Mouse (Mus musculus) heart, embryonic 12.5 days (tissue): ENCODE data around the gene Dctn2. TPM values are rescaled to one million over a fixed set of nuclear protein-coding genes. Genes with fewer than 3 reads are reported as not detected.

Source experiments
- ATAC-seq: fragments of 200-750 bp; cut with Nextera tagmentation; 2 replicates; pipeline ENCODE4 v1.8.0; 2017; ENCODE audit warnings: moderate TSS enrichment, moderate library complexity; ENCODE audit not compliant: insufficient number of reproducible peaks, low FRiP score
- H3K27ac ChIP-seq: fragments of 300-500 bp; sonication (generic); 2 replicates; pipeline ENCODE4 v1.5.1; 2016; ENCODE audit warnings: mild to moderate bottlenecking, moderate library complexity; ENCODE audit not compliant: poor library complexity, severe bottlenecking
- H3K27me3 ChIP-seq: fragments of 300-500 bp; sonication (generic); replicated peaks from 2 replicates; pipeline ENCODE4 v1.6.1; 2016; ENCODE audit warnings: mild to moderate bottlenecking, moderate library complexity
- H3K36me3 ChIP-seq: fragments of 300-500 bp; sonication (generic); 2 replicates; pipeline ENCODE4 v1.6.1; 2016; ENCODE audit warnings: mild to moderate bottlenecking, moderate library complexity
- H3K4me1 ChIP-seq: fragments of 300-500 bp; sonication (generic); replicated peaks from 2 replicates; pipeline ENCODE4 v1.6.1; 2016; ENCODE audit warnings: mild to moderate bottlenecking
- H3K4me2 ChIP-seq: fragments of 300-500 bp; sonication (generic); 2 replicates; pipeline ENCODE4 v1.6.1; 2016; ENCODE audit warnings: mild to moderate bottlenecking, moderate library complexity
- H3K4me3 ChIP-seq: fragments of 300-500 bp; sonication (generic); 2 replicates; pipeline ENCODE4 v1.5.1; 2016; ENCODE audit warnings: mild to moderate bottlenecking
- H3K9ac ChIP-seq: fragments of 300-500 bp; sonication (generic); 2 replicates; pipeline ENCODE4 v1.6.1; 2016; ENCODE audit warnings: mild to moderate bottlenecking, moderate library complexity
- H3K9me3 ChIP-seq: fragments of 300-500 bp; sonication (generic); replicated peaks from 2 replicates; pipeline ENCODE4 v1.6.1; 2016; ENCODE audit warnings: mild to moderate bottlenecking, moderate library complexity
- WGBS: fragments of 180-500 bp; shearing (Covaris S2); methylation state at CpG from one replicate; pipeline ENCODE4 v1.1.7; 2016; 5-methylcytosine and 5-hydroxymethylcytosine counted together
- polyA plus RNA-seq: library from polyadenylated mRNA; unstranded; fragments of >200 nt; fragmentation: Nextera tagmentation; extraction: Ambion mirVana; gene quantifications from 2 replicates; pipeline ENCODE4 v1.2.1, GENCODE M21; 2016

The Dctn2 gene
- polyA plus RNA-seq, 1 experiment from 2014 or later, result 136 TPM

DNA sequence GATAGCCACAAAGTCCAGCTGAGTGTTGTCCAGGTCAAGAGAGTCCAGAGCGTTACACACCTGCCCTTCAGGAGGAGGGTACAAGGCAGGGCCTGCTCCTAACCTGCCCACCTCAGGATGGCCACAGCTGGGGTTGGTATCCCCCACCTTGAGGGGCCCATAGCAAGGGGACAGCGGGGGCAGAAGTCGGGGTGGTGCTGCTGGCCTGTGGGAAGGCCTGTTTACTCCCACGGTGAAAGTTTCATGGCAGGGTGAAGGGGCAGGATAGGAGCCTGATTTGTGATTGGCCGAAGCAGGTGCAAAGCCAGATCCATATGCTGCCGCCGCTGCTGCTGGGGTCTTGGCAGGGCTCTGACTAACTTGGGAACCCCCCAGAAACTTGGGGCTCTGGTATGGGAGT, 64.0 kb downstream of the Dctn2 start:
- 75% methylated on average over 7 of the region's 7 CpGs for WGBS
- H3K9ac ChIP-seq, result no peak overlapping the region
- H3K4me1 ChIP-seq, result peaks cover 15% of the 10 kb centered on the region
- no peak for ATAC-seq
- H3K4me3 ChIP-seq, result no peak overlapping the region
- H3K36me3 ChIP-seq, result no peaks in the 10 kb centered on the region
- H3K27ac ChIP-seq, result no peak overlapping the region
- no peaks in the 10 kb centered on the region for H3K9me3 ChIP-seq
- no peak overlapping the region for H3K4me2 ChIP-seq
- peaks cover 74% of the 10 kb centered on the region for H3K27me3 ChIP-seq

Other genes with a start within 250 kb of the Dctn2 start
- gene Tsfm, start 235.5 kb upstream of the Dctn2 start, polyA plus RNA-seq, result 99.2 and 99.4 TPM in 2 replicates
- gene Mettl1, start 225.0 kb upstream of the Dctn2 start, polyA plus RNA-seq, result 37.0 and 37.1 TPM in 2 replicates
- gene Eef1akmt3, start 224.9 kb upstream of the Dctn2 start, polyA plus RNA-seq, result 0.14 and 0.18 TPM in 2 replicates
- gene Cyp27b1, start 218.1 kb upstream of the Dctn2 start, polyA plus RNA-seq, result 0.18 TPM in 1 of 2 replicates, not detected in the other
- gene March9, start 206.2 kb upstream of the Dctn2 start, polyA plus RNA-seq, result 0.10 and 0.28 TPM in 2 replicates
- gene Cdk4, start 202.8 kb upstream of the Dctn2 start, polyA plus RNA-seq, result 1,080 and 1,140 TPM in 2 replicates
- 119 and 124 TPM in 2 replicates for gene Tspan31, start 196.1 kb upstream of the Dctn2 start, polyA plus RNA-seq
- gene Agap2, start 191.1 kb upstream of the Dctn2 start, polyA plus RNA-seq, result 0.03 TPM in 1 of 2 replicates, not detected in the other
- 52.2 and 52.4 TPM in 2 replicates for gene Os9, start 145.2 kb upstream of the Dctn2 start, polyA plus RNA-seq
- gene B4galnt1, start 101.1 kb upstream of the Dctn2 start, polyA plus RNA-seq, result 1.9 and 2.4 TPM in 2 replicates
- 20.2 and 21.0 TPM in 2 replicates for gene Slc26a10, start 85.7 kb upstream of the Dctn2 start, polyA plus RNA-seq
- 21.3 and 23.1 TPM in 2 replicates for gene Arhgef25, start 76.3 kb upstream of the Dctn2 start, polyA plus RNA-seq
- gene Dtx3, start 70.6 kb upstream of the Dctn2 start, polyA plus RNA-seq, result 74.3 and 75.1 TPM in 2 replicates
- 29.7 and 31.5 TPM in 2 replicates for gene Pip4k2c, start 54.8 kb upstream of the Dctn2 start, polyA plus RNA-seq
- 0.37 and 0.79 TPM in 2 replicates for gene Kif5a, start 3.0 kb upstream of the Dctn2 start, polyA plus RNA-seq
- 13.6 and 14.6 TPM in 2 replicates for gene Mbd6, start 22.6 kb downstream of the Dctn2 start, polyA plus RNA-seq
- 107 and 110 TPM in 2 replicates for gene Mars, start 45.4 kb downstream of the Dctn2 start, polyA plus RNA-seq
- gene Arhgap9, start 55.6 kb downstream of the Dctn2 start, polyA plus RNA-seq, result 0.89 and 1.8 TPM in 2 replicates
- 0.31 and 0.41 TPM in 2 replicates for gene Gli1, start 75.6 kb downstream of the Dctn2 start, polyA plus RNA-seq
- gene Inhbe, start 88.0 kb downstream of the Dctn2 start, polyA plus RNA-seq, result not detected in 2 replicates
- not detected in 2 replicates for gene Inhbc, start 104.1 kb downstream of the Dctn2 start, polyA plus RNA-seq
- 35.8 and 36.6 TPM in 2 replicates for gene R3hdm2, start 114.0 kb downstream of the Dctn2 start, polyA plus RNA-seq
- 0.50 and 1.1 TPM in 2 replicates for gene Stac3, start 235.3 kb downstream of the Dctn2 start, polyA plus RNA-seq
- gene Ndufa4l2, start 248.6 kb downstream of the Dctn2 start, polyA plus RNA-seq, result 19.5 and 24.4 TPM in 2 replicates